Mouse (Mus musculus) left cerebral cortex, adult 8-10 months (tissue): ENCODE results near the gene Pld3. TPM values are rescaled to one million over a fixed set of nuclear protein-coding genes. Genes with fewer than 3 reads are reported as not detected.

Experiments
- DNase-seq, 2 experiments: peaks; one replicate each; pipeline ENCODE4 v3.0.0; 2022; ENCODE audit warnings: low spot score in 2 of 2
- total RNA-seq, 4 experiments: library from RNA; stranded (reverse); gene quantifications; 2 replicates each; pipeline ENCODE4 v1.2.4; 2022

Pld3 gene
- total RNA-seq = 100 to 1,000 TPM; 675 to 760 (median 715) TPM

GRCm38 (mm10) chr7:27552931-27553513 is at the start of gene Pld3, which contains the start of gene 2310022A10Rik:
TSS of gene Pld3 (minus strand) at chr7:27553218.
TSS of gene 2310022A10Rik (plus strand) at chr7:27553233.
- peak; percentile 82 to 99 for DNase-seq

GRCm38 (mm10) chr7:27602161-27602560 is 49.1 kb upstream of the Pld3 start:
- no peak for DNase-seq

- DNase-seq = peak in 1 of 2 experiments; percentile 91
These were observed 48.6 kb upstream of the Pld3 start for GRCm38 (mm10) chr7:27601628-27602027.

GRCm38 (mm10) chr7:27598053-27598452 is 45.0 kb upstream of the Pld3 start:
- no peak for DNase-seq

GRCm38 (mm10) chr7:27596586-27597503 is 43.8 kb upstream of the Pld3 start:
- no peak for DNase-seq

GRCm38 (mm10) chr7:27592934-27593645 is 40.1 kb upstream of the Pld3 start:
- DNase-seq = no peak

GRCm38 (mm10) chr7:27592217-27592929 is 39.4 kb upstream of the Pld3 start:
- DNase-seq = peak in 1 of 2 experiments; percentile 47

- DNase-seq = peak; percentile 77 to 96
These were observed 38.5 kb upstream of the Pld3 start, which contains the start of gene Akt2 for GRCm38 (mm10) chr7:27591266-27592216. TSS of gene Akt2 (plus strand) at chr7:27591552.

- DNase-seq = no peak
These were observed 37.7 kb upstream of the Pld3 start for GRCm38 (mm10) chr7:27590566-27591213.

- no peak for DNase-seq
These were observed 37.1 kb upstream of the Pld3 start for GRCm38 (mm10) chr7:27590088-27590487.

- DNase-seq = no peak
These were observed 34.7 kb upstream of the Pld3 start for GRCm38 (mm10) chr7:27587741-27588140.

- no peak for DNase-seq
These were observed 33.8 kb upstream of the Pld3 start for GRCm38 (mm10) chr7:27586861-27587260.

GRCm38 (mm10) chr7:27580380-27581174 is 27.6 kb upstream of the Pld3 start:
- no peak for DNase-seq

GRCm38 (mm10) chr7:27578465-27578864 is 25.4 kb upstream of the Pld3 start:
- no peak for DNase-seq

- no peak for DNase-seq
These were observed 24.6 kb upstream of the Pld3 start for GRCm38 (mm10) chr7:27577589-27577988.

- no peak for DNase-seq
These were observed 23.9 kb upstream of the Pld3 start for GRCm38 (mm10) chr7:27576914-27577313.

- DNase-seq = no peak
These were observed 21.3 kb upstream of the Pld3 start for GRCm38 (mm10) chr7:27574124-27574880.

GRCm38 (mm10) chr7:27572133-27572532 is 19.1 kb upstream of the Pld3 start:
- no peak for DNase-seq
